Mouse (Mus musculus) E14TG2a.4 (cell line): ENCODE data around the gene Eng.

Source experiments
- CTCF ChIP-seq: conservative IDR thresholded peaks from 2 replicates; pipeline ENCODE4 v1.5.1; 2014; ENCODE audit warnings: low read length
- NANOG ChIP-seq: IDR thresholded peaks from 2 replicates; pipeline ENCODE4 v1.6.1; 2014; ENCODE audit warnings: borderline replicate concordance, low read length, mixed read lengths
- POU5F1 ChIP-seq: IDR thresholded peaks from 2 replicates; pipeline ENCODE4 v1.6.1; 2014; ENCODE audit warnings: low read length, borderline replicate concordance

- TF ChIP-seq CTCF (no peak), POU5F1 (no peak), NANOG (no peak)
Observed at GRCm38 (mm10) chr2:32598506-32598905, 47.9 kb upstream of the Eng start.
